Mouse (Mus musculus) stomach, postnatal 0 days (tissue): ENCODE results near the gene Aco1. TPM values are rescaled to one million over a fixed set of nuclear protein-coding genes. Genes with fewer than 3 reads are reported as not detected.

Experiments
- ATAC-seq: fragments of 200-750 bp; cut with Nextera tagmentation; 2 replicates; pipeline ENCODE4 v1.8.0; 2017; ENCODE audit not compliant: low FRiP score, low TSS enrichment
- DNase-seq: peaks from one replicate; pipeline ENCODE4 v3.0.0-alpha.2; 2016; ENCODE audit warnings: low spot score
- H3K27ac ChIP-seq: fragments of 300-500 bp; sonication (generic); replicated peaks from 2 replicates; pipeline ENCODE4 v1.5.1; 2014; ENCODE audit warnings: mild to moderate bottlenecking, control low read depth
- H3K27me3 ChIP-seq: fragments of 300-500 bp; sonication (generic); 2 replicates; pipeline ENCODE4 v1.6.1; 2014; ENCODE audit warnings: low read length; ENCODE audit not compliant: control insufficient read depth, insufficient read depth
- H3K36me3 ChIP-seq: fragments of 300-500 bp; sonication (generic); 2 replicates; pipeline ENCODE4 v1.6.1; 2014; ENCODE audit warnings: low read length, mixed read lengths; ENCODE audit not compliant: control insufficient read depth, insufficient read depth
- H3K4me1 ChIP-seq: fragments of 300-500 bp; sonication (generic); replicated peaks from 2 replicates; pipeline ENCODE4 v1.6.1; 2014; ENCODE audit warnings: antibody characterized with exemption; ENCODE audit not compliant: control insufficient read depth, insufficient read depth
- H3K4me2 ChIP-seq: fragments of 300-500 bp; sonication (generic); replicated peaks from 2 replicates; pipeline ENCODE4 v1.6.1; 2014; ENCODE audit warnings: low read depth, mild to moderate bottlenecking, control low read depth, moderate library complexity
- H3K4me3 ChIP-seq: fragments of 300-500 bp; sonication (generic); 2 replicates; pipeline ENCODE4 v1.5.1; 2014; ENCODE audit warnings: low read depth, low read length, control low read depth
- H3K9ac ChIP-seq: fragments of 300-500 bp; sonication (generic); 2 replicates; pipeline ENCODE4 v1.6.1; 2014; ENCODE audit warnings: mild to moderate bottlenecking, low read length, control low read depth, mixed read lengths
- H3K9me3 ChIP-seq: fragments of 300-500 bp; sonication (generic); 2 replicates; pipeline ENCODE4 v1.6.1; 2016; ENCODE audit warnings: low read length; ENCODE audit not compliant: control insufficient read depth
- CTCF ChIP-seq: IDR thresholded peaks from 2 replicates; pipeline ENCODE4 v1.5.1; 2016; ENCODE audit warnings: antibody characterized with exemption, low read depth, mild to moderate bottlenecking, moderate library complexity
- EP300 ChIP-seq: optimal IDR thresholded peaks from 2 replicates; pipeline ENCODE3; 2016; ENCODE audit warnings: antibody characterized with exemption
- WGBS: fragments of 180-500 bp; shearing (Covaris S2); extraction: QIAGEN DNeasy Blood & Tissue Kit; methylation state at CpG from one replicate; pipeline ENCODE4 v1.1.7; 2014; 5-methylcytosine and 5-hydroxymethylcytosine counted together
- polyA plus RNA-seq: library from polyadenylated mRNA; unstranded; fragments of >200 nt; fragmentation: Nextera tagmentation; extraction: Ambion mirVana; gene quantifications from 2 replicates; pipeline ENCODE4 v1.2.1, GENCODE M21; 2015

Gene Aco1
- polyA plus RNA-seq, 1 experiment from 2014 or later, result 33.2 TPM

DNA sequence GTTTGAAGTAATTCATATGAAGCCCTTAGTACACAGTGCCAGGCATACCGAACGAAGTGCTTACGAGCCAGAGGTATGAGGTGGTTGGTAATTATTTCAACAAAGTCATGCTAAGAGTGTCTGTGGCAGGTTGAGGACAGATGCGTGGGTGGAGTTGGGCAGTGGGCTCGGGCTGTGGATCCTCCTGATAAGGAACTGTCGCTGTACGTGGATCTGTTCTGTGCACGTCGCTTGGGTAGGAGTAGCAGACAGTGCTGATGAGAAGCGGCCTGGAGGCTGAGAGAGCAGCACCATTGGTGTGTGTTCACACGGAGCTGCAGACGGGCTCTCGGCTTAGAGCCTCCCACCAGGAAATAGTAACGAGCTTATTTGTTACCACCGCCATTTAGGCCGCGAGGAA, 35.7 kb downstream of the Aco1 start:
- ATAC-seq, result no peak
- 90% methylated on average over 17 of the region's 17 CpGs for WGBS
- no peak overlapping the region for H3K4me3 ChIP-seq

GRCm38 (mm10) chr4:40180046-40180445, 37.2 kb downstream of the Aco1 start:
- Histone ChIP-seq H3K4me1 (no peaks in the 10 kb centered on the region), H3K27ac (no peak overlapping the region), H3K9ac (no peak overlapping the region), H3K4me2 (no peak overlapping the region), H3K36me3 (peaks cover 22% of the 10 kb centered on the region; the same call in 1 of the 2 replicates), H3K9me3 (no peaks in the 10 kb centered on the region), H3K4me3 (no peak overlapping the region), H3K27me3 (no peaks in the 10 kb centered on the region)
- ATAC-seq, result no peak
- 91% methylated on average over 6 of the region's 6 CpGs for WGBS
- DNase-seq, result no peak
- TF ChIP-seq EP300, result no peak
- TF ChIP-seq CTCF, result no peak

More for the DNA sequence above, 35.7 kb downstream of the Aco1 start:
- no peaks in the 10 kb centered on the region for H3K4me1 ChIP-seq
- no peaks in the 10 kb centered on the region for H3K9me3 ChIP-seq
- no peaks in the 10 kb centered on the region for H3K27me3 ChIP-seq
- no peak for DNase-seq
- peaks cover 11% of the 10 kb centered on the region; the same call in 1 of the 2 replicates for H3K36me3 ChIP-seq
- TF ChIP-seq EP300 (no peak), CTCF (no peak)
- H3K27ac ChIP-seq, result no peak overlapping the region
- H3K4me2 ChIP-seq, result no peak overlapping the region
- no peak overlapping the region for H3K9ac ChIP-seq

DNA sequence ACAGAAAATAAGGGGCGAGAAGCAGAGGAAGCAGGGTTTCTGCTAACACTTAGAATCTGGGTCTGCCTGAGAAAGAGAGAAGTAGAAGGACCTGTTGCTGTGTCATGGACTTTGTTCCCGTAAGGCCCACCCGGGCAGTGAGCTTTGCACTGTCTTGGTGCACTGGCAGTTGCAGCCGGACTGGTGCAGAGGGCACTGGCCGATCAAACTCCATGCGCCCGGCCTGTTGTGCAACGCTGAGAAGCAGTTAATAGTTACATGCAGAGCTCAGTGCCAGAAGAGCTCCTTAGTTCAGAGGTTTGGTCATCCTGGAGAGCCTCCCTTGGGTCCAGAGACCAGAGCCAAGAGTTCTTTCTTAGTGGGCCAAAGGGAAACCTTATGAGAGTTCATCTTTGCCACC, 38.8 kb downstream of the Aco1 start:
- H3K9ac ChIP-seq, result no peak overlapping the region
- H3K36me3 ChIP-seq, result peaks cover 25% of the 10 kb centered on the region
- H3K27ac ChIP-seq, result no peak overlapping the region
- H3K27me3 ChIP-seq, result no peaks in the 10 kb centered on the region
- WGBS, result 92% methylated on average over 8 of the region's 8 CpGs
- H3K4me1 ChIP-seq, result no peaks in the 10 kb centered on the region
- no peaks in the 10 kb centered on the region for H3K9me3 ChIP-seq
- DNase-seq (no peak), ATAC-seq (0 out of 2 replicates have a peak, but pooled peaks have one; percentile 29)
- TF ChIP-seq CTCF (no peak), EP300 (no peak)
- no peak overlapping the region for H3K4me3 ChIP-seq
- no peak overlapping the region for H3K4me2 ChIP-seq

GRCm38 (mm10) chr4:40182651-40183320, 39.9 kb downstream of the Aco1 start:
- Histone ChIP-seq H3K4me3 (no peak overlapping the region), H3K27me3 (no peaks in the 10 kb centered on the region), H3K36me3 (peaks cover 28% of the 10 kb centered on the region), H3K9ac (no peak overlapping the region), H3K9me3 (no peaks in the 10 kb centered on the region), H3K27ac (no peak overlapping the region), H3K4me1 (no peaks in the 10 kb centered on the region), H3K4me2 (no peak overlapping the region)
- 32% methylated on average over 14 of the region's 14 CpGs for WGBS
- TF ChIP-seq EP300 (no peak), CTCF (peak; percentile 84)
- peak; percentile 71 for ATAC-seq
- DNase-seq, result peak; percentile 73

- H3K27me3 ChIP-seq, result no peaks in the 10 kb centered on the region
- DNase-seq (no peak), ATAC-seq (no peak)
- H3K9me3 ChIP-seq, result no peaks in the 10 kb centered on the region
- no peak overlapping the region for H3K9ac ChIP-seq
- H3K4me3 ChIP-seq, result no peak overlapping the region
- TF ChIP-seq EP300, result no peak
- TF ChIP-seq CTCF, result no peak
- H3K4me2 ChIP-seq, result no peak overlapping the region
- H3K27ac ChIP-seq, result no peak overlapping the region
- no peaks in the 10 kb centered on the region for H3K4me1 ChIP-seq
- peaks cover 31% of the 10 kb centered on the region for H3K36me3 ChIP-seq
- WGBS, result 89% methylated on average over 6 of the region's 6 CpGs
Observed at GRCm38 (mm10) chr4:40183781-40184180, 40.9 kb downstream of the Aco1 start.

DNA sequence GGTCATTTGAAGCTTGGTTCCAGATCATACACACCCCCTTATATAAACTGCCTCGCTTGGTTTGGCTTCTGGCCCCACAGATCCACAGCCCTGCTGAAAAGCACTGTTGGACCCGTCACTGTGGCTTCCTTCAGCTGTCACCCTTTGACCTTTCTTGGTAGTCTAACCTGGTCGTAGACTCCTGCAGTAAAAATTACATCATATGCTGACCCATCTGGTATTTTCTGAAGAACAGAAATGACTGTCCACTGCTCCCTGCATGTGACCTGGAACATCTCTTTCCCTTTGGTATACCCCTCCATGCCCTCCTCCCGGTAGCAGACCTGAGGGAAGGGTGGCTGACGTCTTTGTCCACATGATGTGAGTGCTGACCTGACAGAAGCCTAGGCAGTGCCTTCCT, 41.6 kb downstream of the Aco1 start:
- H3K4me1 ChIP-seq, result no peaks in the 10 kb centered on the region
- DNase-seq (no peak), ATAC-seq (no peak)
- no peak overlapping the region for H3K4me3 ChIP-seq
- H3K27me3 ChIP-seq, result no peaks in the 10 kb centered on the region
- H3K27ac ChIP-seq, result no peak overlapping the region
- peaks cover 34% of the 10 kb centered on the region for H3K36me3 ChIP-seq
- no peak overlapping the region for H3K9ac ChIP-seq
- no peaks in the 10 kb centered on the region for H3K9me3 ChIP-seq
- no peak for TF ChIP-seq EP300
- TF ChIP-seq CTCF, result no peak
- WGBS, result 76% methylated on average over 5 of the region's 5 CpGs
- no peak overlapping the region for H3K4me2 ChIP-seq
